Mouse (Mus musculus) gastrocnemius, postnatal 36 days (tissue): Measurements from ENCODE around the gene Ptprm. TPM values are rescaled to one million over a fixed set of nuclear protein-coding genes. Genes with fewer than 3 reads are reported as not detected.

Experiments
- DNase-seq, 2 experiments: peaks; one replicate each; pipeline ENCODE4 v3.0.0; 2022
- intact Hi-C: fragments of 180-260 bp; cut with DNase I; formaldehyde crosslinking; loops from one replicate; pipeline ENCODE4 v1.15.1; 2025
- total RNA-seq, 2 experiments: library from RNA; stranded (reverse); gene quantifications; 2 replicates each; pipeline ENCODE4 v1.2.3; 2021

Gene Ptprm
- total RNA-seq, 2 experiments from 2014 or later = 19.9 to 22.4 TPM

DNA sequence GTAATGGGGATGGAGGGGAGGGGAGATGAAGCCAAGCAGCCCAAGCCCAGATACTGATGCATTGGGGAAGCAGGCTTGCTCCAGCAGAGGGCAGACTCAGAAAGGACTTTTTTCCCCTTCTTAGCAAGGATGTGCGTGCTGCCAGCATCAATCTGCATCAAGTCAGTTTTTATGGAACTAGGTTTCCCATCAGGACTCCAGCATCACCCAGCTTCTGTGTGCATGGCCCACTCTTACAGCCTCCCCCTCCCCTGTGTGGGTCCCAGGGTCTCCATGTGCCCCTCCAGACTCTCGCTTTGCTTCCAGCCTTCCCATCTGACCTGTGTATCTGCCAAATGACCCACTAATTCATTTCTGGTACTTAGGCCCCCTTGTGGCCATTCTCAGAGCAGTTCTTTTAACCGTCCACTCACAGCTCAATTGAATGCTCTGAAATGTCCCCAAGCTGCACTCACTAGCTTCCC lies 599.0 kb downstream of the Ptprm start:
- intact Hi-C loops = loop anchor here (5.0 to 10.0 kb wide), 2 partner anchors 73 to 180 kb away; no protein-coding TSS in a partner anchor
- DNase-seq = no peak

DNA sequence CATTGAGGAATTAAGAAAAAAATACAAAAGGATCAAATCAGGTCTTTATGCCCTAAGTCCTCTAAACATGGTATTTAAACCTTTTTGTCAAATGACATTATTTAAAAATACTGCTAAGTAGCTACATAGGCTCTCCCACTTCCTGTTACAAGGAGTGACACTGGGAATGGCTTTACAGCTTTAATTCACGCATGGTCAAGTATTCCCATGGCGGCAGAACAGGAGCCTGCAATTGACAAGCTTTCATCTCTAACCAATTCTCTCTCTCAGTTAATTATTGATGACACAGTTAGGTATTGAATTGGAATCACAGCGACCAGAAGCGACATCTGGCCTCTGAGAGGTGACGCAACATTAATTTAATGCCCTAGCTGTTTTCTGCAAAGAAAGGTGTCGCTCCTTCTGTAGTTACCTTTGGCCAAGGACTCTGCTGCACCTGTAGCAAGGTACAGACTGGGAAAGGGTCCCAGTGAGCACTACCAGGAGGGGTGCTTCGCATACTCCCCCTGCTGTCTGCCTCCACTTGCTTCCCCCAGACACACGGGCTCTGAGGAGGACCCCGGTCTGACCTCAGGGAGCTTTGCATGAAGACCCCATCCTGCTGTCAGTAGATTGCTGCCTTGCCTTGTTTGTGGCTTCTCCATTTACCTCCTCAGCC lies 599.9 kb downstream of the Ptprm start:
- DNase-seq = no peak
- intact Hi-C loops = loop anchor here (10.0 kb wide), 1 partner anchor 180 kb away; no protein-coding TSS in a partner anchor

DNA sequence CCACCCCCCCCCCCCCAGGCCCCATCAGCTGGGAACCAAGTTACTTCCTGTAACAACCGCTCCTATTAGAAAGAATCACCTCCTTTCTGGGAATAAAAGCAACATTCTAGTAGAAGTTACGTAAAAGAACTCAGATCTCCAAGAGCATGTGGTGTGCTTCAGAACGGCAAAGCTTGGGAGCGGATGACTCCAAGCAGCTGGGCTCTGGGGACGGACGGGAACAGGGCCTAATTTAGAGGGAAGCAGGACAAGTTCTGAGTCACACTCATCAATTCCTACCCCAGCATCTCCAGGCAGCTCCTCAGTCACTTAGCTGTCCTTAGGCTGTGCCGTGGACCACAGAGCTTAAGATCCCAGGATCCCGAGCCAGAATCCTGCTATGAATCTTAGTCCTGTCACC lies 602.5 kb downstream of the Ptprm start:
- intact Hi-C loops = loop anchor here (10.0 kb wide), 1 partner anchor 177 kb away; no protein-coding TSS in a partner anchor
- DNase-seq = peak in 1 of 2 experiments; percentile 39

DNA sequence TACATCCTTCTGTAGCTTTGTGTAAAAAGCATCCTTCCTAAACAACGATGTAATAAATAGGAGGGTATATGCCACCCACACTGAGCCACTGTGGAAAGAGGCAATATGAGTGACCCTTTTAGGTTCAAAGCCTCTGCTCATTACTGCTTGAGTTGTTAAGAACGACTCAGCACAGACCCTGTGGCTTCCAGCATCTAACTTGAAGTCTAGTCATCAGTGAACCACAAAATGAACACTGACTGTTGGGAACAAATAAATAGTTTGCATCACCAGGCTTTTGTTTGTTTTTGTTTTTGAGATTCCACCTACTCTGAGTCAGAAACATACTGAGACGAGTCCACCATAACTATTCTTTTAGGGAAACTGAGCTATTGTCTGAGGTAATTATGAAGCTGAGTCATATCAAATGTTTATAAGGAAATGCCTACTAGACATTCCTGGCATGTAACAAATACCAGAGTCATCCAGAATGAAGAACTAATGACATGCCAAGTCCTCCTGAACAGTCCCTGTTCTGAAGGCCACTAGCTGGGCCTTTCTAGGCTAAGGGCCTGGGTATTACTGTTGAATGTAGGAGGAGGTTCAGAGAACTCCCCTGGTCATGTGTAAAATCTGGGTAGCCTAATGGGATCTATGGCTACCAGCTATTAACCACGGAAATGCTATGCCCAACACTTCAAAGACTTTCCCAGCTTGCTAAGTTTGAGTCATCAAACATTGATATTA lies 603.6 kb downstream of the Ptprm start:
- intact Hi-C loops = loop anchor here (10.0 kb wide), 1 partner anchor 176 kb away; no protein-coding TSS in a partner anchor
- no peak for DNase-seq

DNA sequence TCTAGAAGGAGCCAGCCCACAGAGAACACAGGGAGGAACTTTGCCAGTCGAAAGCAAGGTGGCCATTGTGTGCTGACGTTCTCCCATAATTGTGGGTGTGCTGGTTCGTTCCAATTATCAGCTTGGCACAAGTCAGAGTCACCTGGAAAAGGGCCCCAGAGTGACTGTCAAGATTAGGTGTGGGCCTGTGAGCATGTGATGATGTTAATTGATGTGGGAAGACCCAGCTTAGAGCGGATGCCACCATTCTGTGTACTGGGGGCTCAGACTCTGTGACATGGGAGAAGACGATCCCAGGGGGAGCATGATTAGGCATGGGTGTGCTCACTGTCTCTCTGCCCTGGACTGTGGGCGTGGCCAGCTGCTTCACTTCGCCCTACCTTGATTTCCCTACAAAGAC lies 604.3 kb downstream of the Ptprm start:
- DNase-seq = no peak
- intact Hi-C loops = loop anchor here (10.0 kb wide), 1 partner anchor 175 kb away; no protein-coding TSS in a partner anchor

DNA sequence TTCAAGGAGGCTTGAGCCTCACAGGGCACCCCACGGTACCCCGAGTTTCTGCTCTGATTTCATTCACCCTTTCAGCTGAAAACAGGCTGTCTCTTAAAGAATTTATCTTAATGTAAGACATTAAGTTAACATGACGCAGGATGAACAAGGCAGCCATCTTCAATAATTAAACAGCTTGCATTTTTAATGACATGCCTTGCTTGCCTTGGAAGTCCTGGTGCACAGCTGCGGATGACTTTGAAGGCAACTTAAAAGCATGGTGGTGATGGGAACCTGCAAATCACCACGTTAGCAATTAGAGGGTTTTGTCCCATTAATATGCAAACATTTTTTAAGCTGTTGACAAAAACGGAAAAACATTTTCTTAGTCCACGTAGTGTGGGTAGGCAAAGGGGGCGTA lies 607.8 kb downstream of the Ptprm start:
- DNase-seq = no peak
- intact Hi-C loops = no loop called here

DNA sequence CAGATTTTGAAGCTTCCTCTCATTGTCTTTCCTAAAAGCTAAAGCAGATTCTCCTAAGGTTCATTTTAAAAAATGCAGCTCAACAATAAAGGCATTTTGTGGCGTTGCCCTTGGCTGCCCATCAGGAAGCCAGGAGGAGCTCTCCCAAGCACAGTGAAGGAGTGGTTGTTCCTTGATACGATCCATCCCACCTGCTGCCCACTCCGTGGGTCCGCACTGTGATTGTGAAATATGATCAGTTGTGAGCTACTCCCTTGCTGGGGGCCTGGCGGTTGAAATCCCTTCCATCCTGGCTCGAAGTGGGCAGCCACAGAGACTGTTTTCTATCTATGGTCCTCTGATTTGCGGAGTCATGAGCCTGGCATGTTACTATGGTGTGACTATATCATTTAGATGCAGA lies 610.9 kb downstream of the Ptprm start:
- DNase-seq = no peak
- intact Hi-C loops = no loop called here

DNA sequence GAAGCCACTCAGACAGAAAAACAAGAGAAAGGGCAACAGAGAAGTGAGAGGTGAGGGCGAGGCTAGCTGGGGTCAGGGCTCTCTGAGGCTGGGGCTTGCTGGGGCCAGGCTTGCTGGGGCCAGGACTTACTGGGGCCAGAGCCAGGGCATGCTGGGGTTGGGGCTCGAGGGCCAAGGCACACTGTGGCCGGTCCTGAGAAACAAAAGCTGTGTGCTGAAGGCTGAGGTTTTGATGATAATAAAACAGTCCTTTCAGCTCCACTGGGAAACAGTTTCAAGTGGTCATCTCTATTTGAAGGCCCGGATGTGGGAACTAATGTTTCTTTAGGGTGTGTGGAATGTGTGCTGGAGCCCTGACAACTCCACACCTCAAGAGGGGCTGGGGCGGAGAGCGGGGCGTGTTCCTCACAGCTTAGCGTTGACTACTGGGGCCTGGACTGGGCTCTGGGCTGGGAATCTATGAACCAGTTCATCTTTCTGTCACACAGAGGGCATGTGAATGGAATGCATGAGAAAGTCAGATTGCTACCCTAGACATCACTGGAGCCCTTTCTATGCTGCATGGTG lies 615.4 kb downstream of the Ptprm start:
- intact Hi-C loops = no loop called here
- no peak for DNase-seq

DNA sequence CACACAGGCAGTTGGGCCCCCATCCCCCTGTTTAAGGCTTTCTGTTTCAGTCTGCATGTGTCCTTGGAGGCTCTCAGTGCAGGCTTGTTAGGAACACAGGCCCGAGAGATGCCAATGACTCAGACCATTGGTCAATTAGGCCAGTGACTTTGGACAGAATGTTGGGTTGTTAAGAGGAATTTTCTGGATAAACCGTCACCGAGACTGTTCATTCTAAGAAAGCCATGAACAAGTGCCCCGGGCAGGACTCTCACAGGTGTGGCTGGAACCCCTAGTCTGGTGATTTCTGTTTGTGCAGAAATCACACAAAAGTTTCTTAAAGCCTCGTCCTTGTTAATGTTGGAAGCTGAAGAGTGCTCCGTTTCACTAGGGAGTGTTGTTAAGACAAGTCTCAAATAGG lies 615.9 kb downstream of the Ptprm start:
- no peak for DNase-seq
- intact Hi-C loops = no loop called here

DNA sequence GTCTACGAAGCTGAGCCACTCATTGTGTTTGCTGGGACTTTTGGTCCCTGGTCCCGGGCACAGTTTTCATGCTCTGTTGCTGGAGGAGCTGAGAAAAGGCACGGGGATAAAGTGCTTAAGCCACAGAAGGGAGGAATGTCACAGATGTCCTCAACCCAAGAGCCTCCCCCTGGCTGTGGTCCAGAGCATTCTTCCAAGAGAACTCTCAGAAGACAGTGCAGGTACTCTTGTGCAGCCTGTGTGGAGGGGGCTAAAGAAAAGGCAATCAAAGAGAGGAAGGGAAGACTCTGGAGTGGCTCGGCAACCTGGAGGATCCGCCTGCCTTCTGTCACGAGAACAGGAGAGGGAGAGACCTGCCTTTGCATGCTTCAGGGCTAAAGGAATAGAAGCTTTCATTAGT lies 617.8 kb downstream of the Ptprm start:
- no peak for DNase-seq
- intact Hi-C loops = no loop called here

DNA sequence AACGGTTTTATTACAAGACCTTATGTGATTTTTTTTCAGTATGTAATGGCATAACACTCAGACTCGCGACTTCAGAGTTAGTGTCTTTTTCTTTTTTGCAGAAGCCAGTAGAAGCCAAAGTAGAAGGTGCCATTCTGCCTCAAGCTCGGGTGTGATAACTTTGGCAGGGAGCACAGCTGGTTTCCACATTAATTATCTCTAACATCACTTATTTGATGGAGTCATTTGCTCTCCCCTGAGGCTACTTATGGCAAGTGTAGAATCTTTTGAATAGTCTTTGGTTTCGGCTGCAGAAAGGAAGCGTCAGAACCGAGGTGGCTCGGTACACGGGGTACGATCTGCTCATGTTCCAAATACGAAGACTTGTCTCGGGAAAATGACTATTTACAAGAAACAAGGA lies 620.7 kb downstream of the Ptprm start:
- intact Hi-C loops = no loop called here
- no peak for DNase-seq

DNA sequence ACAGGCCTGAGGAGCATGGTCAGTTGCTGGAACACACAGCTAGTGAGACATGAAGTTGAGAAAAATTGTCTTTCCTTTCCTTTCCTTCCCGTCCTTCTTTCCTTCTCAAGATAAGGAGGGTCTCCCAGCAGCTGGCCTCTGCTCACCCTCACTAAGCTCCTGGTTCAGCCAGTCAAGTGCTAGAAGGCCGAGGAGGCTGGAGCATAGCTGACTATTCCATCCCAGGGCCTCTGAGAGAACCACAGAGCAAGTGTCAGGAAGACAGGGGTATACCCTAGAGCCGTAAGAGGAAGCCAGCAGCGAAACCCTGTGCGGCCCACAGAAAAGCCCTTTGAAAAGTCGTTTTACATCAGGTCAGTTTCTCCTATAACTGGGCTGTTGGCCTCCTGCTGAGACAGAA lies 624.3 kb downstream of the Ptprm start:
- intact Hi-C loops = no loop called here
- no peak for DNase-seq

DNA sequence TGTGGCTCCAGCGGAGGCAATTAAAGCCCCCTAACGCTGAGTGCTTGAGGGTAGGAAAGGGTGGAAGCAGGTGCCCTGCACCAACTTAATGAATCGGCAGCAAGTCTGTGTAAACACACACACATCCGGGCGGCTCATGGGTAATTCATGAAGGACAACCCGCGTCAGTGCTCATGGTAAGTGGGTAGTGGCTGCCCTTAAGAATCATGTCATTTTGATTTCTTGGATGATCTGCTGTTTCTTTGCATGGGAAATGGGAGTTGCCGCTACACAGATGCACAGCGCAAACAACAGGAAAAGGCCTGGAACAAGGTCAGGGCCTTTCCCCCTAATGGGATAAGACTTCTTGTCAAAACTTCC lies 633.3 kb downstream of the Ptprm start:
- intact Hi-C loops = no loop called here
- no peak for DNase-seq

DNA sequence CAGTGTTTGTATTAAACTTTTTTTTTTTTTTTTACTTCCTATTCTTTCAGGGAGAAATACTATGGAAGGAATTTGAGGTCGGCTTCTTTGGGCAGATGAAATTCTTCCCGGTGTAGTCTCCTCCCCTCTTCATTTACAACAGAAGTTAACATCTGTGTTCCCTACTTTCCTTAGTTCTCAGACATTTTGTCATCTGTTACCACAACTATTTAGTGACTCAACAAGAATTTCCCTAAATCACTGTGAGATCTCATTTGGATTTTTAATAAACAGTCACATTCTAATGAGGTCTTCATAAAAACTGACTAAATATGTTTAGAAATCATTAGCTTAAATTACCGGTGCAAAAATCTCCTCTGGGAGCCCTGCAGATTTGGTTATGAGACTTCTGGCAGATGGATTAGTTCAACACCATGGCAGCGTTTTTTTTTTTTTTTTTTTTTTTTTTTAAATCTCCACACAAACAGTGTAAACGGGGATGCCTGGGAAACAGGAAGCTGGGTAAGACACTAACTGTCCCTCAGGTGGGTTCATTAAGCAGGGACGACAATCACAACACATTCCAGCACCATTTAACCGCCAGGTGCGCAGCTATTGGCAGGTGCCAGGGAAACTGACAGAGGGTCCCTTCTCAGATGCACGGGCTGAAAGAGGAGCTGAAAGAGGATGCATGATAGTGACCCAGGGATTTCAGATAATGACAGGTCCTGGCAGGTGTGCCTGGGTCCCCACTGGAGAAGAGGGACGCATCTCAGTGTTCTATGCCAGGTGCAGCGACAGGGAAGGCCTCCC lies 633.9 kb downstream of the Ptprm start:
- DNase-seq = no peak
- intact Hi-C loops = no loop called here

DNA sequence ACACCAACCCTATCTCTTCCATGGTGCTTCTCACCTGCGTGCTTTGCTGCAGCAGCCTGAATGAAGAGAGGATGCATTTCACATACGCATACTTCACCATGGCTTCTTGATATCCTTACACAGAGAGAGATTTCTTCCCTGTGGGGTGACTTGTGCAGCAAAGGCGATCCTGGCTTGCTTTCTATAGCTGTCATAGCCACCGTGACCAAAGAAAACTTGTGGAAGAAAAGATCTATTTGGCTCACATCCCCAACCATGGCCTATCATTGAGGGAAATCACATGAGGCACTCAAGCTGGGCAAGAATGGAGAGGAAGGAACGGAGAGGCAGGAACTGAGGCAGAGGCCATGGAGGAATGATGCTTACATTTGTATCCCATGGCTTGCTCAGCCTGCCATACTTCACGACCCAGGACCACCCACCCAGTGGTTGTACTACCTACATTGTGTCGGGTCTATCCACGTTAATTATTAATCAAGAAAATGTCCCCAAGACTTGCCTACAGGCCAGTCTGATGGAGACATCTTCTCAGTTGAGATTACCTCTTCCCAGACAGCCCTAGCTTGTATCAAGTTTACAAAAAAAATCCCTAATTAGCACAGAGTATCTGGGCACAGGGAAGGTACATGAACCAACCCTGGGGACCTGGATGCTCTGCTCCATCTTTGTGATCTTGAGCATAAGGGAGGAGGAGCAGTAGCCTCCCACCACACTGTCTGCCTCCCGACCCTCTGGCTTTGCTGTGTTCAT lies 641.6 kb downstream of the Ptprm start:
- intact Hi-C loops = no loop called here
- DNase-seq = no peak

DNA sequence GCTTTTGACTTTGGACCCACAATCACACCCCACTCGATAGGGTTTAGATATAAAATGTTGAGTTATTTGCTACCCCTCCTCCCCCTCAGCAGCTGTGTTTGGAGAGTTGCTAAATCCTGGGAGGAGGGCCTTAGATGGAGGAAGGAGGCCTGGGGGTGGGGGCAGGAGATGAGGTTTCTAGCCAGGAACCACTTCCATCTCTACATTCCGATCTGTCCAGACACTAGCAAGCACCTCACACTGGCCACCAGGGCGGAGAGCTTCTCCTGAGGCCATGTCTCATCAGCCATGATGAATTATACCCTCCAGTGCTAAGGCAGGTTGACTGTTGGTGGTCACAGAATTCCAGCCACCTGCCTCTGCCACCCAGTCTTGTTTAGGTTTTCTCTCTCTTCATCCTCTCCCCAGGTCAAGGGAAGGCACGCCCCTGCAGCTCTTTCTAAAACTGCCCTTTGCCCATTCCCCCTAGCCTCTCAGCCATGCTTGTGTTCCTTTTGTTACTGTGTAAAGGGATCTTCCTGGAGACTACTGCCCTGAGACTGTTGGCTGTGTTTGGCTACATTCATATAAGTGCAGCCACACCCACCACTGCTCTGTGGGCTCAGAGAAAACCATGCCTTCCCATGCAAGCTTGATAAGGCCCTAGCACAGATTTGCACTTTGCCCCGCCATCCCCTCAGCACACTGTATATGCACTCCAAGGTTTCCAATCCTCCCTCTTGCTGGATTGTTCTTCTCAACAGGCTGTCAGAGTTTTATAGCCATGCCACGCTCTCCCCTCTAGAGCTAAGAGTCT lies 642.8 kb downstream of the Ptprm start:
- intact Hi-C loops = no loop called here
- DNase-seq = no peak

DNA sequence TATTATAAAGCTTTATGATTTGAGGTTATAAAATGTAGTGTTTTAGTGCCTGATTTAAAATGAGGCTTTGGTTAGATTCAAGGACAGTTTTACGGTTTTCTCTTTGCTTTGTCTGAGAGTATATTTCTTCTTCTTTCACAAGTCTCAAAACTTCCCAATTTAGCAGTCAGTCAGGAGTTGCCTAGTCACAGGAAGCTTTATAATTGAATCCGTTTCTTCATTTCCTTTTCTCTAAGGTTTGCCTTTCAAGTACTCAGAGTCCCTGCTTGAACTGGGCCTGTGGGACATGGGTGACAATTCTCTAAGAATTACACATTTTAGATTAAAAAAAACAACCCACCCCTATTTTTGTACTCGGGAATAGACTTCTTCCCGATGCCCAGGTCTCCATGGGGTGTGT lies 643.7 kb downstream of the Ptprm start:
- DNase-seq = no peak
- intact Hi-C loops = no loop called here

DNA sequence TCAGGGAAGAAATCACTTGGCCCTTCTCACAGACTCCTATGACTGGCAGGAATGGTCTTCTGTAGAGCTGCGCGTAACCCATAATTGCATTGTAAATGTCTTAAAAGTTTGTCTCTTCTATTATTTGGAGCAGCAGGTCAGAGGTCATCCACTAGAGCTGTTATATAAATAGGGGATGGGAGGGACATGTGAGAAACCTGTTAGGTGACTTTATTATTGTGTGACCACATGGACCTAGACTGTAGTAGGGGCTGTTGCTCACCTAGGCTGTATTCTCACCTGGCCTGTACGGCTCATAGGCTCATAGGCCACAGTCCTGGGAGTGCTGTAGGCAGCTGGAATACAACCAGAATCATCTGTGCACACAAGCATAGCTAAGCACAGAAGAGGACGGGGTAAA lies 645.5 kb downstream of the Ptprm start:
- no peak for DNase-seq
- intact Hi-C loops = no loop called here

DNA sequence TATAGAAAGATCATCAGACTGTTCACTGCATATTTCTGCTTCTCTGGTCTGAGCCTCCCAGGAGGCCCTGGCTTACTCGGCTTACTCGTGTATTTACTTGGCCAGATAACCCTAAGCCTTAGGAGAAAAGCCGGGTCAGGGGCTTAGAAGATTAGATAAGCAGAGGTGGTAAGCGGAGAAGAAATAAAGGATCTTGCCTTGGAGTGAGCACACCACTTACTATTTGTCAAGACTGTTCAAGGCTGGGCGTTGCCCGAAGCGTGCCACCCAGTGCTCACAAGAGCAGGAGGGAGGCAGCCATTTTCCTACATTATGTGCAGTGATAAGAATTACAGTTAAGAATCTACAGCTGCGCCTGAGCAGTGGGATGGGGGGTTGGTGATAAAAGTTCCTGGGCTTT lies 646.6 kb downstream of the Ptprm start:
- no peak for DNase-seq
- intact Hi-C loops = no loop called here
